In the genomic region with DNA sequence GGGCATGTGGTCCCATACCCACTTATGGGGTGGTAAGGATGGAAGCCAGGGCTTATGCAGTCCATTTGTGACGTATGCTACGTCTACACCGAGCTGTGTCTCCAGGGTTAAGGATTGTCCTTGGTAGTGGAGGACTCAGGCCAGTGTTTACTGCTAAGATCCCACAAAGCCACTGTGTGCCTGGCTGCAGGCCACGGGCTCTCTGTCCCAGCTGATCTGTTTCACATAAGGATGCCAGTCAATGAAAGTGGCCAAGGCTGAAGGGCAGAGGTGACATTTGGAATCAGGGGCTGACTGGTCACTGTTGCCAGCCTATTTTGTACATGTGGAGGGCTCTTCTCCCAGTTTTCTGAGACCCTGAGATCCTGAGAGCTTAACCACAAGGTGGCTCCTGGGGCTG, we compare ENCODE assay signal across 14 mouse cellular contexts. TPM values are rescaled to one million over a fixed set of nuclear protein-coding genes. Genes with fewer than 3 reads are reported as not detected.
A peak's percentile ranks its signal among the peaks of the same experiment; 100 is the strongest.
DNase-seq lines count a peak whose midpoint lies in the region; ATAC-seq and TF ChIP-seq lines count a peak whose summit lies in the region.
"Had no signal": no experiment of that assay in that cellular context is flagged by ENCODE, and none has a peak within 500 bp of the region (broad histone marks: within the 10 kb centered on the region; RNA-seq: fewer than 3 reads in every experiment).

No protein-coding gene starts in this region.

- peak; percentile 63 for ATAC-seq in heart, postnatal 0 days (ENCODE audit: insufficient read depth, low read depth)
- ATAC-seq: forebrain, embryonic 15.5 days had no signal

- H3K4me1 ChIP-seq in heart, postnatal 0 days (ENCODE audit: control insufficient read depth, insufficient read depth) = 0 out of 2 replicates have a peak, but pooled peaks cover 8% of the 10 kb centered on the region
- H3K4me1 ChIP-seq: forebrain, embryonic 15.5 days; limb, embryonic 13.5 days had no signal

- no peak overlapping the region for H3K9ac ChIP-seq in heart, postnatal 0 days (replicated peaks; ENCODE audit: low read depth, low read length)
- H3K9ac ChIP-seq: forebrain, embryonic 15.5 days; limb, embryonic 13.5 days; lung, embryonic 14.5 days had no signal

- H3K4me2 ChIP-seq in heart, postnatal 0 days (ENCODE audit: low read depth, low read length) = no peak overlapping the region
- H3K4me2 ChIP-seq: forebrain, embryonic 15.5 days; limb, embryonic 13.5 days; lung, embryonic 14.5 days had no signal

- intact Hi-C loops in gastrocnemius, adult 2 months (cut with DNase I) = no loop called here

- 26% methylated on average over 4 of the region's 4 CpGs for WGBS in heart, postnatal 0 days

- peak; percentile 74 for DNase-seq in gastrocnemius, adult 18-20 months (ENCODE audit: low spot score)
- no peak for DNase-seq in gastrocnemius, postnatal 4 days (ENCODE audit: low spot score in 2 of 2)
- DNase-seq in Muller cell, postnatal 12 days (ENCODE audit: inconsistent ontology term) = peak; percentile 53
- DNase-seq in gastrocnemius, adult 2 months = peak; percentile 85
- DNase-seq in heart, postnatal 0 days (ENCODE audit: low spot score) = no peak
- no peak for DNase-seq in left cerebral cortex, adult 18-20 months (ENCODE audit: low spot score in 2 of 2)
- no peak for DNase-seq in thymus, postnatal 25 days
- DNase-seq in lung, postnatal 4 days = no peak
- DNase-seq: cerebellum, adult 8-10 months; embryo, embryonic 11 days; lung, embryonic 14.5 days; thymus, postnatal 14 days had no signal

- H3K4me3 ChIP-seq in gastrocnemius, adult 2 months = no peak overlapping the region
- H3K4me3 ChIP-seq in heart, postnatal 0 days (ENCODE audit: low read depth, low read length) = no peak overlapping the region
- H3K4me3 ChIP-seq: forebrain, embryonic 15.5 days; limb, embryonic 13.5 days had no signal

- TF ChIP-seq CTCF in gastrocnemius, adult 2 months (IDR thresholded peaks at IDR 0.05) = 0 out of 2 replicates have a peak, but pooled peaks have one; percentile 2
- no peak for TF ChIP-seq CTCF in heart, postnatal 0 days (IDR thresholded peaks at IDR 0.05; ENCODE audit: low read depth)

- peaks cover 77% of the 10 kb centered on the region for H3K36me3 ChIP-seq in heart, postnatal 0 days (replicated peaks; ENCODE audit: control insufficient read depth, insufficient read depth, low read length)

- peak overlapping the region; percentile 89 for H3K27ac ChIP-seq in gastrocnemius, adult 2 months
- H3K27ac ChIP-seq in heart, postnatal 0 days (ENCODE audit: low read depth) = peak overlapping the region; percentile 79
- H3K27ac ChIP-seq: forebrain, embryonic 15.5 days; limb, embryonic 13.5 days had no signal

- no peaks in the 10 kb centered on the region for H3K27me3 ChIP-seq in heart, postnatal 0 days (ENCODE audit: control insufficient read depth, insufficient read depth, low read length)
- H3K27me3 ChIP-seq: forebrain, embryonic 15.5 days; limb, embryonic 13.5 days had no signal

- no peaks in the 10 kb centered on the region for H3K9me3 ChIP-seq in heart, postnatal 0 days (replicated peaks; ENCODE audit: control insufficient read depth, low read length)
- H3K9me3 ChIP-seq: forebrain, embryonic 15.5 days; limb, embryonic 13.5 days had no signal

- no peak for TF ChIP-seq EP300 in heart, postnatal 0 days (IDR thresholded peaks at IDR 0.05; ENCODE audit: low read depth)

RNA-seq across cellular contexts. Expression of gene Vdac1, which starts 16.9 kb away (rescaled TPM):
- 1,000 to 10,000 TPM; 1,411 to 1,472 TPM for total RNA-seq in gastrocnemius, adult 18-20 months (2021)
- total RNA-seq in gastrocnemius, postnatal 4 days (2021) = 100 to 1,000 TPM; 797 to 932 TPM
- total RNA-seq in gastrocnemius, adult 2 months (2021) = 1,000 to 10,000 TPM; 1,359 to 1,549 TPM
- total RNA-seq in heart, postnatal 0 days (2014; rRNA removed; ENCODE audit: low replicate concordance) = 478 and 528 TPM in 2 replicates
- polyA plus RNA-seq in heart, postnatal 0 days (2015; fragmentation: Nextera tagmentation; extraction: Ambion mirVana) = 627 and 646 TPM in 2 replicates
- total RNA-seq in left cerebral cortex, adult 18-20 months (2021) = 100 to 1,000 TPM; 560 to 576 TPM

RNA-seq across cellular contexts. Expression of gene 9530068E07Rik, which starts 18.6 kb away (rescaled TPM):
- 10 to 100 TPM; 41.5 to 45.8 TPM for total RNA-seq in gastrocnemius, adult 18-20 months (2021)
- total RNA-seq in gastrocnemius, postnatal 4 days (2021) = 100 to 1,000 TPM in 1 of 2 experiments, 10 to 100 TPM in 1; 97.0 to 100 TPM
- 10 to 100 TPM; 41.5 to 48.5 TPM for total RNA-seq in gastrocnemius, adult 2 months (2021)
- 149 and 200 TPM in 2 replicates for total RNA-seq in heart, postnatal 0 days (2014; rRNA removed; ENCODE audit: low replicate concordance)
- 133 and 134 TPM in 2 replicates for polyA plus RNA-seq in heart, postnatal 0 days (2015; fragmentation: Nextera tagmentation; extraction: Ambion mirVana)
- total RNA-seq in left cerebral cortex, adult 18-20 months (2021) = 10 to 100 TPM; 57.1 to 61.6 TPM

Comparison
In these comparisons a context has a peak if more than half of its experiments do, and no peak if none do; other contexts are left out.
1. DNase-seq: peak in gastrocnemius, adult 18-20 months (single experiment), Muller cell, postnatal 12 days (single experiment) and gastrocnemius, adult 2 months (single experiment); none in gastrocnemius, postnatal 4 days (0 of 2), heart, postnatal 0 days (single experiment), left cerebral cortex, adult 18-20 months (0 of 2), thymus, postnatal 25 days (single experiment) and lung, postnatal 4 days (0 of 2).